Mouse (Mus musculus) brain, embryonic 14.5 days (tissue): ENCODE results near the gene Pfkp.

Source experiments
- CTCF ChIP-seq: fragments of 200-500 bp; IDR thresholded peaks from 2 replicates; pipeline ENCODE4 v1.5.1; 2012; ENCODE audit warnings: inconsistent platforms, mild to moderate bottlenecking, moderate library complexity, borderline replicate concordance; ENCODE audit not compliant: insufficient read depth, insufficient read length; ENCODE audit errors: extremely low read depth
- POLR2A ChIP-seq: fragments of 200-500 bp; IDR thresholded peaks from 2 replicates; pipeline ENCODE4 v1.6.1; 2012; ENCODE audit warnings: mild to moderate bottlenecking, inconsistent platforms, borderline replicate concordance; ENCODE audit not compliant: poor library complexity, insufficient read depth, insufficient read length, severe bottlenecking; ENCODE audit errors: extremely low read depth

GRCm38 (mm10) chr13:6636520-6636919 lies 12.1 kb downstream of the Pfkp start:
- TF ChIP-seq CTCF, result no peak
- TF ChIP-seq POLR2A, result no peak
